Mouse (Mus musculus) spleen, postnatal 10 days (tissue): ENCODE measurements around the gene Topbp1.
A peak's percentile ranks its signal among the peaks of the same experiment; 100 is the strongest.

Source experiments
- DNase-seq, 2 experiments: peaks; one replicate each; pipeline ENCODE4 v3.0.0; 2021 to 2022; ENCODE audit warnings: low spot score in 2 of 2

Gene Topbp1

DNA sequence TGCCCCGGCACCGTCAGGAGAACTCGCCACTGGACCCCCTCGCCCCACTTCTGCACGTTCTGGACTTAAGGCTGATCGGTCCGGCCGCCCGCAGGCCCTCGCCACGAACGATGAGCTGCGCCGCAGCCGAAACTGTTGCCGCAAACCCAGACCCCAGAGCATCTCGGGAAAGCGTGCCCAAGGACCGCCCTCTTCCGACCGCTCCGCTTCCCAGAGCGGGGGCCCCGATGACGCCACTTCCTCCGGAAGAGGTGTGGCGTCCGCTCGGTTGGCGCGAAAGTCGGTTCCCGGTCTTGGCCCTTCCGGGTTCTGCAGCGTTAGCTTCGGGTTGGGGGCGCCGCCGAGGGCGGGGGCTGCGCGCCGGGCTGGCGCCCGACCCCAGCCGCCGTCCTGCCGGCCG lies at the start of gene Topbp1, which contains the start of gene 1300017J02Rik:
Gene Topbp1, plus strand, starts transcription at position 289 of the 400 bp plus-strand sequence.
Gene 1300017J02Rik, minus strand, starts transcription at position 156 of the 400 bp plus-strand sequence.
- peak; percentile 85 to 95 for DNase-seq

- no peak for DNase-seq
Observed at GRCm38 (mm10) chr9:103265778-103266177, 39.2 kb upstream of the Topbp1 start.

DNA sequence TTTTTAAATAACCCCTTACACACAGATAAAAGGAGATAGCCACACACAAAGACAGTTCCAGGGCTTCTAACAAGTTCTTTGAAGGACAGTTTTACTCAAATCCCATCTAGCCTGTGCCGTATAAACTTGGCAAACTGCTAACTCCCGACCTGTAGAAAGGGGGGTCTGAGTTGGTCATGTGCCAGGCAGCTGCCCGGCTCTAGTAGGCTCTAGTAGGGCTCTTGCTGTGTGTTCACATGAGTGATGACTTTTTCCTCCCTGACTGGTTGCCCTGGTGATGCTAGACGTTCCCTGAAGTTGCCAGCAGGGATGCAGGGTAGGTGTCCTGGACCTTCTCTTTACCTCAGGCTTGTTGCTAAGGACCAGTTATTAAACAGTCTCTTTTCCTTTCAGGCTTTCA lies 33.9 kb upstream of the Topbp1 start:
- DNase-seq = no peak

GRCm38 (mm10) chr9:103274819-103275218 lies 30.2 kb upstream of the Topbp1 start:
- no peak for DNase-seq

GRCm38 (mm10) chr9:103275676-103276075 lies 29.3 kb upstream of the Topbp1 start:
- DNase-seq = no peak

DNA sequence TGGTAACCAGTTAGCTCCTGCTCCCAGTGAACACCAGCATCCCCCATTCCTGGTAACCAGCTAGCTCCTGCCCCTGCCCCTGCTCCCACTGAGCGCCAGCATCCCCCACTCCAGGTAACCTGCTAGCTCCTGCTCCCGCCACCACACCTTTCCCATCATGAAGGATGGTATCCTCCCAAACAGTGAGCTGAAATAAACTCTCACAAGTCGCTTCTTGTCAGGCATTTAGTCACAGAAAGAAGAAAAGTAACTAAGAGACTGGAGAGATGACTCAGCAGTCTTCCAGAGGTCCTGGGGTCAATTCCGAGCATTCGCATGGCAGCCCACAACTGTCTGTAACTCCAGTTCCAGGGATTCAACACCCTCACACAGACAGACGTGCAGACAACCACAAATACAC lies 28.1 kb upstream of the Topbp1 start:
- no peak for DNase-seq

DNA sequence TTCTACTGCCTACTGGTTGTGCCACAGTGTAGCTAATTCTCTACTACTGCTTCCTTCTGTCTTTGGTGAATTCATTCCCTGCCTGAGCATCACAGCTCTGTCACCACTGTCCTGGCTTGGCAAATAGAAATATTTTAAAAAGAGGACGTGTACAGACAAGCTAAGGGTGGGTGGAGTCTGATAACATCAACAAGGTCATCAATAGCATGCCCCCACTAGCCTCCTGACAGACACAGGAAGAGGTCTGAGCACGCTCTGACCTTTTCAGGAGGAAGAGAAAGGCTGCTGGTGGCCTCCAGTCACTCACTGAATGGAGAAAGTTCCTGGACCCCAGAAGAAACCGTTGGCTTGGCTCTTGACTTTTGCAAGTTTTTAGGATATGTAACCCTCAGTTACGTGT lies 18.6 kb upstream of the Topbp1 start:
- peak in 1 of 2 experiments; percentile 35 for DNase-seq

DNA sequence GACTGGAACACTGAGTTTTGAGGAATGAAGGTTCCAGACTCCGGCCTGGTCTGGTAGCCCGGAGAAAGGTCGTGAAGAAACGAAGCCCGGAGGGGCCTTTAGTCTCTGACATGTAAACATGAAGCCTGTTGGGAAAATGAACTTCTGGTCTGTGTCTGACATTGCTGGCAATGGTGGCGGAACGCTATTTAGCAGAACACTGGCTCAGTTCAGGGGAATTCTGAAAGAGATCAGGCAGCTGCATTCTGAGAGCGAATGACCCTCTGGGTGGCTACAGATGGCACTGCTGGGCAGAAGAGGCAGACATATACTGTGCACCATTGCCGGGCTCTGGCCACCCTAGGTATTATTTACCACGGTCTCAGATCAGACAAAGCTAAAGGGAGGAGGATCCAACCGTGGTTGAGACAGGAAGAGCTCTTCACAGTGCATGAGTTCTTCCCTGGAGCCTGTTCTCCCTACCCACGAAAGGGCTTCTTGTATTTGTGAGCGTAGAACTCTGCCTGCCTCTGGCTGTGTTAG lies 18.1 kb upstream of the Topbp1 start:
- peak; percentile 34 to 44 for DNase-seq

DNA sequence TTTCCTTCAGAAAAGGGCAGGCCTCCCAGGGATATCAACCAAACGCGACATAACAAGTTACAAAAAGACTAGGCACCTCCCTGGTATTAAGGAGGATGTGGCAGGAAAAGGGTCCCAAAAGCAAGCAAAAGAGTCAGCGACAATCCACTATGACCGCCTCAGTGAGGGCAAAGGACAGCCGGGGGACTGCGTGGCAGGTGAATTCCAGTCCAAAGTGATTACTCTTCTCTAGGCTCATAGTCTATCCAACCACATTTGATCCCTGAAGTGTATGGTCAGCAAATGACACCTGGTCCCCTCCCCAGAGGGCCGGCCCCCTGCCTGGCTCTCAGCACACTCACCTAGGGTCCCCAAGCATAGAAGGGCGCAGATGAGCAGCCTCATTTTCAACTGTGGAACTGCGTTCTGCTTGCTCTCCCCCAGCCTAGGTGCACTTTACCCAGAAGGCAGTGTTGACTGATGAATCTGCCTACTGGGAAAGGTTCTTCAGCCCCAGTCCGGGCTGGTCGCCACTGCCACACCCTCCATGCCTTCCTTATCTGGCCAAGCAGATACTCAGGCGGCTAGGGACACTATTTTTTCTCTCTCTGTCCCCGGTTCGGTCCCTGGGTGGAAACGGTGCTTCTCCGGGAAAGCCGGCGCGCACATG lies 17.1 kb upstream of the Topbp1 start:
- DNase-seq = peak; percentile 67 to 86

- no peak for DNase-seq
Observed at GRCm38 (mm10) chr9:103288489-103289180, 16.4 kb upstream of the Topbp1 start.

GRCm38 (mm10) chr9:103294507-103294906 lies 10.5 kb upstream of the Topbp1 start:
- no peak for DNase-seq

- DNase-seq = no peak
Observed at GRCm38 (mm10) chr9:103301086-103301485, 3.9 kb upstream of the Topbp1 start.

DNA sequence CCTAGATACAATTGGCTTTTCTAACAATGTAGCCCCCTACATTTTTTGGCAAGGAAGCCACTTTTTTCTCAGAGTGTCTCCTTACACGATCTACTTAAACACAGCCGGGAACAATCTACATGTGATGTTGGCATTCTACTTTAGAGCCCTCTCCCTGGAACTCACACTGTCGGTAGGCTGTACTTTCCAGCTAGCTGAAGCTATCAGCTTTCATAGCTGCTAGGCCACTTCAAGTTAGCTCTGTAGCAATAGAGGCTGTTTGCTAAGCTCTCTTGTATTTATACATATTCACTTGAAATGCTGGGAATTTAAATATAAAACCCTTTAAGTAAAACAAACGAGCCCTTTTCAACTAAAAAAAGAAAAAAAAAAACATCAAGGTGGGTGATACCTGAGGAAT lies 2.8 kb upstream of the Topbp1 start:
- DNase-seq = no peak

GRCm38 (mm10) chr9:103302666-103303065 lies 2.3 kb upstream of the Topbp1 start:
- peak; percentile 64 to 81 for DNase-seq

- DNase-seq = no peak
Observed at GRCm38 (mm10) chr9:103305332-103306041, 472 bp downstream of the Topbp1 start.

GRCm38 (mm10) chr9:103309832-103310231 lies 4.8 kb downstream of the Topbp1 start:
- peak in 1 of 2 experiments; percentile 42 for DNase-seq

DNA sequence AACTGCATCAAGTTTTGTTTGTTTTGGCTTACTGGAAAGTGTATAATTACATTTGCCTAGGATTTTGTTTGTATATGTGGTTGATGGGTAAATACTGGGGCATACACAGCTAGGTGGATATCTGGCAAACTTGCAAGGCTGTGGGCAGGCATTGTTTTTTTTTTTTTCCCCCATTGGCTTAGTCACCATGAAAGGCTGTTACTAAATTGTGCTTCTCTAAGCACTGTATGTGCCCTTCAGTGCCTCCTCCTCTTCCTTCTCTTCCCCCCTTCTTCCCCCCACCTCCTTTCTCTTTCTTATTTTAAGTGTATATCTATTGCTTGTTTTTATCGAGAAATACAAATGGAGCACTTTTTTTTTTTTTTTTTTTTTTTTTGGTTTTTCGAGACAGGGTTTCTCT lies 19.7 kb downstream of the Topbp1 start:
- no peak for DNase-seq

DNA sequence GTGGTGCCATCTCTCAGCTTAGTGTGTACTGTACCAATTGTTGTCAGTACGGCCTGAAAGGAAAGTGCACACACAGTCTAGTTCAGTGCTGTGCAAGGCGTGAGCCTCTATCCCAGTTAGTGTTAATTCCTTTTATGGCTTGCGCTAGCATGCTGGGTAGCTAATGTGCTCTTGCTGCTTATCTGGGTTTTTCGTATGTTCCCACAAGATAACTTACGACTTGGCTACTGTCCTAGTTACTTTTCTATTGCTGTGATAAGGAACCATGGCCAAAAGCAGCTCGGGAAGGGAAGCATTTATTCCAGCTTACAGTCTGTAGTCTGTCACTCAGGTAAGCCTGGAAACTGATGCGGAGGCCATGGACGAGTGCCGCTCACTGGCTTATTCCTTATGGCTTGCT lies 21.4 kb downstream of the Topbp1 start:
- no peak for DNase-seq

GRCm38 (mm10) chr9:103332663-103333062 lies 27.6 kb downstream of the Topbp1 start:
- DNase-seq = no peak

DNA sequence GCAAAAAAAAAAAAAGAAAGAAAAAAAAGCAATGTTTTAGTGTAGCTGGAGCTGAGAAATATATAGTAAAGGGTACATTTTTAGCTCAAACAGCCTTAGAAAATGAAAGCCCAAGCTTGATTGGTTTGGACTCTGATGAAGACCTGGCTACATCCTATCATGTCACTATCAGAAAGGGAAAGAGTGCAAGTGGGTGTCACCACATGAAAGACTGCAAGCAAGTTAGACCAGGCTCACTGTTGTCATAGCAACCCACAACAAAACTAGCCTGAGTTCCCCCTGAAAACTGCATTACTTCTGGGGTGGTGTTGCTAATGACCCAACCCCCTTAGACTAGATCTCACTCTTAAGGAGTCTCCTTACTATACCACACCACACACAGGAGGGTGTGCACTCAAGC lies 31.9 kb downstream of the Topbp1 start:
- no peak for DNase-seq

DNA sequence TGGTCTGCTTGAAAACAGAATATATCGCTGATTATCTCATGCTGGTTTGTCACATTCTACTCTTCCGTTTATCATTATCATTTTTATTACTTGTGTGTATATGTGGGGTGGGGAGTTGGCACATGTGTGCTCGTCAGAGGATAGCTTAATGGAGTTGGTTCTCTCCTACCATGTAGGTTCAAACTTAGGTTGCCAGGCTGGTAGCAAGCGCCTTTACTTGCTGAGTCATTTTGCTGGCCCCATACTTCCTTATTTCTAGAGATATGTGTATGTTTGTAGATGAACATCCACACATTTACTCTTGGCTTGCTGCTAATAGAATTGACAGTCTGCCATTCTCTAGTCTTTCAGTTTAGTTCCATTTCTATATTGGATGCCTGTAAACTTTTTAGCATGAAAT lies 42.0 kb downstream of the Topbp1 start:
- no peak for DNase-seq

- no peak for DNase-seq
Observed at GRCm38 (mm10) chr9:103347996-103348490, 43.0 kb downstream of the Topbp1 start.
